Mouse (Mus musculus) layer of hippocampus, adult 9-10 months (tissue): Measurements from ENCODE around the gene Rnf40.

ENCODE experiments used
- DNase-seq: peaks from one replicate; pipeline ENCODE4 v3.0.0; 2022; ENCODE audit warnings: low spot score

Gene Rnf40

DNA sequence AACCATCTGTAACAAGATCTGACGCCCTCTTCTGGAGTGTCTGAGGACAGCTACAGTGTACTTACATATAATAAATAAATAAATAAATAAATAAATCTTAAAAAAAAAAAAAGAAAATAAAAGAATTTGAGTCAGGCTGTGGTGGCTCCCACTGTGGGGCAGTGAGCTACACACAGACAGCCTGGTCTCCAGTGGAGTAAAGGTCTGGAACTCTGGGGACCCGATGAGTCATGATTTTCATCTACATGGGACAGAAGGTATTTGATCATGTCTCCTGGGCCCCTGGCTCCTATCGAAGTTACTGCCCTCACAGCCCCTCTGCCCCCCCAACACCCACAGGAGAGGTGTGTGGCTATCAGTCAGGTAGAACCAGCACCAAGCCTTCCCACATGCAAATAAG lies 63.1 kb downstream of the Rnf40 start:
- no peak for DNase-seq

DNA sequence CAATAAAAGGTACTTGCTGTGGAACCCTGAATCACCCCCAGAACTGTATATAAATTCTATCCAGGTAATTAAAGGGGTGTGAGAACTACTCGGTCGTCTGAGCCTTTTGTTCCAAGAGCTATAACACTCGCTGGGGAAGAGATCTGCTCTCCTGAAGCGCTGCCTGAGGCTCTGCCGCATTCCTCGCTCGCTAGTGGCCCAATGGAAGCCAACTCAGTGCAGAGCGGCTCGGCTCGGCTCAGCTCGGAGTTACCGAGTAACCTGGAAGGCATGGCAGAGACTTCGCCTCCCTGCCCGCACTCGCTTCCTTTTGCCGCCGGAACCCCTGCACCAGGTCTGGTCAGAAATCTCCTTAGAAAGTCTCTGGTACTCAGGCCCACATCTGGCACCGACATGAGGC lies 63.5 kb downstream of the Rnf40 start:
- no peak for DNase-seq

DNA sequence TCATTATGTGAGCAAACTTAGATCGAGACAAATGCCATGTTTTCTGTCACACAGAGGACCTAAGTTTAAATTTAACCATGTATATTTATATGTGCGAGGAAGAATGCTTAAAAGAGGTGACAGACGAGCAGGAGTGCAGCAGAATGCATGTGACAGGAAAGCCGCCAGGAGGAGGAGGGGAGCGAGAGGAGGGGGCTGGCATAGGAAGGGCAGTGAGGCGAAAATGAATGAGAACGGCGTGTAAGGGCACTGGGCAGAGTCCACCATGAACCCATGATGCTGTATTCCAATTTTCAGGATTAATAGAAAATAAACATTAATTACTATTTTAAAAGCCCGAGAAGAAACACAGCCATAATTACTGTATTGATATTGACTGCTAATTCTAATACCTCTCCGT lies 65.8 kb downstream of the Rnf40 start:
- no peak for DNase-seq
